Mouse (Mus musculus) heart, adult 18-20 months (tissue): ENCODE data around the gene Taf10. TPM values are rescaled to one million over a fixed set of nuclear protein-coding genes. Genes with fewer than 3 reads are reported as not detected.
"Not testable (repeated sequence)": the region's sequence is repeated elsewhere in the genome, so short reads cannot be mapped to it uniquely, and the experiment has no call there.

ENCODE experiments used
- DNase-seq, 2 experiments: peaks; one replicate each; pipeline ENCODE4 v3.0.0; 2021 to 2022; ENCODE audit warnings: mixed read lengths in 1 of 2
- total RNA-seq, 2 experiments: library from RNA; stranded (reverse); gene quantifications; 2 replicates each; pipeline ENCODE4 v1.2.3; 2021

Taf10 gene
- total RNA-seq, 2 experiments from 2014 or later = 94.8 to 120 TPM

DNA sequence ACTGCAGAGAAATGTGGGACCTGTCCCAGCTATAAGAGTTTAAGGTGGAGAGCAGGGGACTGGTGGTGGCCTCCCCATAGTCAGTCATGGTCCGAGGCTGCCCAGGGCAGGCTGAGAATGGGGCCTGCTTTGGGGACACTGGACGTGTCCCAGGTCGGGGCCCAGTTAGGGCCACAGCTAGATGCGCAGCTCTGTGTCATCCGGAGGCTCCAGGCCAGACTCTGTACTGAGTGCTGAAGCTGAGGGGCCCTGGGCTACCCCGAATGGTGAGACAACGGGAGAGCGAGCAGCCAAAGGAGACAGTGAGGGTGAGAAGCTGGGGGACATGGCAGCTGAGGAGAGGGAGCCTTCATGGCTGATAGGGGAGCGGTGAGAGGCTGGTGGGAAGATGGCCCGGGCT, 9.1 kb upstream of the Taf10 start:
- DNase-seq = no peak

DNA sequence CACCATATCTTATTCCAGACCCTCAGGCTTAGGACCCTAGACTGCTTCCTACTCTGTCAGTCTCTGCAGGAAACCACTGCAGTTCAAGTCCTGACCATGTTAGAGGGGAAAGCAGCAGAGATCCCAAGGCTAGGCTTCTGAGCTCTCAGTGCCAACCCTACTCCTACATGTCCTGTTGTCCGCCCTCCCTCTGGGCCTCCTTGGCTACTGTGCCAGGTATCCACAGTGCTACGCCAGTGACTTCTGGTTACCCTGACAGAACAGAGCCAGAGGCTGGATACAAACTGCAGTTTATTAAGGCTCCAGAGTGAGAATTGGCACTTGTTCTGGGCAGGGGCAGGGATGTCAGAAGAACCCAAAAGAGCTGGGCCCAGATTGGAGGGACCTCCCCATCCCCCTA, 8.6 kb upstream of the Taf10 start:
- no peak for DNase-seq

DNA sequence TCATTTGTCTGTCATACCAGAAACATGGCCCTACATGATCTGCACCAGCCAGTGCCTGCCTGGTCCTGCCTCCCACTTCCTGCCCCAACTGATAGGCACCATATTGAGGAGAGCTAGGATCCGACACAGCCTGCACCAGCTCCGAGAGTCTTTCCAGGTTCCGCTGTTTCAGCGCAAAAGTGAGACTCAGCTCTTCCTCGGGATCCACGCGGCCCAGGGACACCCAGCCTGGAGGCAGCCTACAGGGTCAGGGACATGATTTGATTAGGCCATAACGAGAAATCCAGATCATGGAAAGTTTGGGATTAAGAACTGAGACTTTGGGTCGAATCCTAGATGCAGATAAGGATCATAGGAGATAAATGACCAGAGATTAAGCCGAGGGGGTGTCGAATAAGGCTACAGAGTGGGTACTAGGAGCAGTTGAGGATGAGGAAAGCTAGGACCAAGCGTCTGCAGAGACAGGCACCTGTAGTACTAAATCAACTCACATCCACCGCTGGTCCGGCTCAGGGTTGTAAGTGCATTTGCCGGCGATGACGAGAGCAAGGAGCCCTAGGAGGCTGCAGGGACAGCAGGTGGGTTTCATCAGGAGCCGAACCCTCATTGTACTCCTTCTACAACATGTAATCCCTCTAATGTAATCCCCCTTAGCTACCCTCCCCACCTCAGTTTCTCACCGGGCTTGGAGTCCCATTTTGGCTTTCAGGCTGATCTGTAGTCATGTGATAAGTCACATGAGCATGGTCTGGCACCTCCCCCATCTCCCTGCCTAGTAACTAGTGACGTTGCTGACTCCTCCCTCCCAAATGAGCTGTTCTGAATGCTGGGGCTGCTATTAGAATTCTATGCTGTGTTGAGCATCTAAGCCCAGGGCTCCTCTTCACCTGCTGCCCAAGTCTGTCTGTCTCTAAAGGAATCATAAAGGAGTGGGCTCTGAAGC, 7.6 kb upstream of the Taf10 start, which contains the start of gene Tpp1:
Tpp1 (minus strand) TSS at position 745 of the 943 bp plus-strand sequence.
- DNase-seq = peak; percentile 95

DNA sequence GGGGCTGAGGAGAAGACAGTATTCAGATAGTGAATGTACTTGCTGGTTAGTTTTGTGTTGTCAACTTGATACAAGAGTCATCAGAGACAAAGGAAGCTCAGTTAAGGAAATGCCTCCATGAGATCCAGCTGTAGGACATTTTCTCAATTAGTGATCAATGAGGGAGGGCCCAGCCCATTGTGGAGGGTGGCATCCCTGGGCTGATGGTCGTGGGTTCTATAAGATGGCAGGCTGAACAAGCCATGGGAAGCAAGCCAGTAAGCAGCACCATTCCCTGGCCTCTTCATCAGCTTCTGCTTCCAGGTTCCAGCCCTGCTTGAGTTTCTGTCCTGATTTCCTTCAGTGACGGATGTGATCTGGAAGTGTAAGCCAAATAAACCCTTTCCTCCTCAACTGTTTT, 3.6 kb upstream of the Taf10 start:
- no peak for DNase-seq

DNA sequence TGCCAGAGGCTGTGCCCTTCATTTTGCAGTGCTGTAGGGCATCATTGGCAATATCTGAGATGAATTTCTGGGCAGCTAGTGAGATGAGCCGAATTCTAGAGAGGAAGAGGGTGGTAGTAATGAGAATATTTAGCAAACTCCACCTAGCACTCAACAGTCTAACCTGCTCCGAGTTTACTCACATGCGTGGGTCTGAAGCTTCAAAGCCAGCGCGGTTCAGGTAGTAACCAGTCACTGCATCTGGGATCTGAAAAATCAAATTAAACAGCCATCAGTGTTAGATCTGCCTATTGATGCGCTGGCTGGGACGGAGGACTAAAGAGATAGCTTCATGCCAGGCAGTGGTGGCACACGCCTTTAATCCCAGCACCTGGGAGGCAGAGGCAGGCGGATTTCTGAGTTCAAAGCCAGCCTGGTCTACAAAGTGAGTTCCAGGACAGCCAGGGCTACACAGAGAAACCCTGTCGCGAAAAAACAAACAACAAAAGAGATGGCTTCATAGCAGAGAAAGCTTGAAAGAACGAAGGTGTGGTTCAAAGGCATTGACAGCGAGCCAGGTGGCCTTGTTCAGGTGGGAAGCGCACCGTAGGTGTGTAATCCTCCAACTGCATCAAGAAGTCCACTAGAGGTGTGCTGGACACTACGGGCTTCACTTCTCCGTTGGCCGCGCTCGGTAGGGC, 775 bp downstream of the Taf10 start:
- DNase-seq = not testable (repeated sequence)

DNA sequence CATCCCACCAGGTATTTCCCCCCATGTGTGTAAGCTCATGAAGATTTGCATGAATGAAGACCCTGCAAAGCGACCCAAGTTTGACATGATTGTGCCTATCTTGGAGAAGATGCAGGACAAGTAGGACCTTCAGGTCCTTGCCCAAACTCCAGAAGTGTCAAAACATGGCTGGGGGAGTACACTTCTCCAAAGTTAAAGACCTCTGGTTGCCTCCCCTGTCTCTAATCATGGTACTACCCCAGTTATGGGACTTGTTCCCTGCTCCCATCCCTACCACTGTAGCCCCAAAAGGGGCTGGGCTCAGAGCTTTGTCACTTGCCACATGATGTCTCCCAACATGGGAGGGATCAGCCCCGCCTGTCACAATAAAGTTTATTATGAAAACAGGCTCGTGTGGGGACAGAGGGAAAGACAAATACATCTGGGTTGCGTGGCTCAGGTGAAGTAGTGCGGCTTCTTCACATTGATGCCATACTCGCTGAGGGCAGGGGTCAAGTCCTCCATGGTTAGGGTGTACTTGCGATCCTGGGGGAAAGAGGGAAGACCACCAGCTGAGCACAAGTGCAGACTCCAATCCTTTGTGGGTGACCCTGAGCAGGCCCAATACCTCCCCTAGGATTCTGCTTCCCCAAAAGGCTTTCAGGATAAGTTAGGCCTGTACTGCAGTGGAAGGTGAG, 1.5 kb downstream of the Taf10 start:
- not testable (repeated sequence) for DNase-seq

DNA sequence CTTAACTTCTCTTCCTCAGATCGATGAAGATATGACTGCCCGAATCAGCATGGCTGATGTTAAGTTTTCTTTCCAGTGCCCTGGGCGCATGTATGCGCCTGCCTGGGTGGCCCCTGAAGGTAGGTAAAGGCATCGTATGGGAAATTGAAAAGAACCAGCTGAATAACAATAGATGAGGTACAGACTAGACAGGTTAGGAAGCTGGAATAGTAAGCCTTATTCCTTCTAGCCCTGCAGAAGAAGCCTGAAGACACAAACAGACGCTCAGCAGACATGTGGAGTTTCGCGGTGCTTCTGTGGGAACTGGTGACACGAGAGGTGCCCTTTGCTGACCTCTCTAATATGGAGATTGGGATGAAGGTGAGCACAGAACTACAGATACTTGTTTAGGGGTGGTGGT, 2.2 kb downstream of the Taf10 start:
- no peak for DNase-seq

DNA sequence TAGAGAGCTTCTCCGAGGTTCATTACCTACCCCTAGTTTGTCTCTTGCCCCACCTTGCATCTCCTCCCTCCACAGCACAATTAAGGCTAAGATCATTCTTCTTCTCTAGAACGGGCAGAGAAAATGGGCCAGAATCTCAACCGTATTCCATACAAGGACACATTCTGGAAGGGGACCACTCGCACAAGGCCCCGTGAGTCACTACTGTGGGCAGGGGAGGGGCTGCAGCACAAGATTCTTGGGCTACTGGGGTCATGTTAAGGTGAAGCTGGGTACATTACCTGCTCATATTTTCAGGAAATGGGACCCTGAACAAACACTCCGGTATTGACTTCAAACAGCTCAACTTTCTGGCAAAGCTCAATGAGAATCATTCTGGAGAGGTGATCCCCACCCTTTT, 3.3 kb downstream of the Taf10 start:
- DNase-seq = no peak

DNA sequence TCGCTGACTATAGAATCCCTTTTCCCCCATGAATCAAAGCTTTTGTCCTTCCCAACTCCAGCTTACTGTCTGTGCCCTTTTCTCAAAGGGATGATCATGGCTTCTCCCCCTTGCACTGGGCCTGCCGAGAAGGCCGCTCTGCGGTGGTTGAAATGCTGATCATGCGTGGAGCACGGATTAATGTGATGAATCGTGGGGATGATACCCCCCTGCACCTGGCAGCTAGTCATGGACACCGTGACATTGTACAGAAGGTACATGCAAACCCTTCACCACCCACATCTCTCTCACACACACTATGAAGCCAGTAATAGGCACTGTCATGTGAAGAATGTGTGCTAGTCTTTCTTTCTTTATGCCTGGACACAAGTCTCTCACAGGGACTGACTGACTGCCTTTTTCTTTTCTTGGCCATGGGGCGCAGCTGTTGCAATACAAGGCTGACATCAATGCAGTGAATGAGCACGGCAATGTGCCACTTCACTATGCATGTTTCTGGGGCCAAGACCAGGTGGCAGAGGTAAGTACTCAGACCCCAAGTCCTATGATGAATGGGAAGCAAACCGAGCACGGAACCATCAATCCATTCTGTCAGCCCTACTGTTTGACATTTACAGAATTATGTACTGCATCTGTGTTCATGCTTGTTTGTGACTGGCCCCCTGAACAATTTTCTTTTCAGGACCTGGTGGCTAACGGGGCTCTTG, 3.9 kb downstream of the Taf10 start:
- no peak for DNase-seq

DNA sequence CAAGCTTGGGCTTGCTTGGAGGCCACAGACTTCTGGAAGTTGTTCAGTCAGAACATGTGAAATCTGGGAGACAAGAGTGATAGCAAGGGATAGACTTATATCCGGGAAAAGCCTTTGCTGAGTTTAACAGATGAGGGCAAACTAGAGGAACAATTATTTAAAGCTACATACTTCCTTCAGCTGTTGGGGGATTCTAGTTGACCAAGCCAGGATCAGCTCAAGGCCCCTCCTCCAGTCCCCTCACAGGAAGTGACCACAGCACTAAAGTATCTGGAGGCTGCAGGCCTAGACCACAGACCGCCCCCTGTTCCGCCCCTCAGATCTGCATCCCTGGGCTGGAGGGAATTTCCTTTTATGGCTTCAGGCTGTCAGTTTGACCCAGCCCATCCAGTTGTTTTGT, 5.2 kb downstream of the Taf10 start:
- DNase-seq = peak; percentile 80 to 92

DNA sequence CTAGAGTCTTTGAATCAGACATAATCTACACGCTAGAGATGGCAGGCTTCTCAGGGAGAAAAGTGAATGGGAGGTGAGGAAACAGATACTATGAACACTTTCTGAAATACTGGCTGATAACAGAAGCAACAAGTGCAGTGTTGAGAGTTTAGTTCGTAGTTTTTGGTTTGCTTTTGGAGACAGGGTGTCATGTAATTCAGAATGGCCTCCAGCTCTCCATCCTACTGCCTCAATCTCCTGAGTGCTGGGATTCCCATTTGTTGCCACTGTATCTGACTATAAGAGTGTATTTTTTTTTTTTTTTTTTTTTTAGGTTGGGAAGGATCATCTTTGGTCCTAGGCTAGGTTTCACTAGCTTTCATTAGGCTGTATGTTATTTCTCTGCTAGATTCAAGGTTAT, 5.9 kb downstream of the Taf10 start:
- no peak for DNase-seq

DNA sequence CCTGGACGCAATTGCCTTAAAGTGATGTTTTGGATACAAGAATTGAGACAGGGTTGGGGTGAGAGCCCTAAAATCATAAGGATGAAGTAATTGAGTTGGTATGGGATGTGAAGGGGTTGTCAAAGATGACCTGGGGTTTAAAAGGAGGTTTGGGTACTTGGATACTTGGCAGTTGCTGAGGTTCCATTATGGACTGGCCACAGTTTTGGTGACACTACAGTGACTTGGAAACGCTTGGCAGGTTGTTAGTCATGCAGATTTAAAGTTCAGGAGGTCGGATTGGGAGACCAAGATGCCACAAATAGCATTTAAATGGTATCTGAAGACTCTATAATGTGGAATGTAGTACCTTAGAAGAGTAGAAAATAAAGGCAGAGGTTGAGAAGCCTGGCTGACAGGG, 6.5 kb downstream of the Taf10 start:
- DNase-seq = no peak

DNA sequence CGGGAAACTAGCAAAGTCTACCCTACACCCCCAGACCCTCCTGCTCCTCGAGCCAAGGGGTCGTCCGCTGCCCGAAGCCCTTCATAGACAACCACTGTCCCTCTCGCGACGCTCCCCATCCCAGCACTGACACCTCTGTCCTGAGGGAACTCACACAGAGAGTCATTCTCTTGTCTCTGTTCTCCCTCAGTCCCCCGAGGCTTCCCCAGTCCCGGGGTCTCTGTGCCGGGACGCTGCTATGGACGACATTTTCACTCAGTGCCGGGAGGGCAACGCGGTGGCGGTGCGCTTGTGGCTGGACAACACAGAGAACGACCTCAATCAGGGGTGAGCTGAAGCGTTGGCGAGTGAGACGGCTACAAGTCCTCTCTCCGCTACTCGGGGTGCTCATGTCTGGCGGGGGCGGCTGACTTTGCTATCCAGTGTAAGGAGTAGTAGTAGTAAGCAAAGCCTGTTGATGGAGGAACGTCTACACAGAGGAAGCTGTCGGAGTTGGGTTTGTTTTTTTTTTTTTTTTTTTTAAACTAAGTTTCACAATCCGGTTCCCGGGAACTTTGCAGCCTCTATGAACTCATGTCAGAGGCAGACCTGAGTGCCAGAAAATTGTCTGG, 7.1 kb downstream of the Taf10 start, which contains the start of gene Rrp8:
Rrp8 (minus strand) TSS at position 475 of the 611 bp plus-strand sequence.
- peak; percentile 54 to 81 for DNase-seq

DNA sequence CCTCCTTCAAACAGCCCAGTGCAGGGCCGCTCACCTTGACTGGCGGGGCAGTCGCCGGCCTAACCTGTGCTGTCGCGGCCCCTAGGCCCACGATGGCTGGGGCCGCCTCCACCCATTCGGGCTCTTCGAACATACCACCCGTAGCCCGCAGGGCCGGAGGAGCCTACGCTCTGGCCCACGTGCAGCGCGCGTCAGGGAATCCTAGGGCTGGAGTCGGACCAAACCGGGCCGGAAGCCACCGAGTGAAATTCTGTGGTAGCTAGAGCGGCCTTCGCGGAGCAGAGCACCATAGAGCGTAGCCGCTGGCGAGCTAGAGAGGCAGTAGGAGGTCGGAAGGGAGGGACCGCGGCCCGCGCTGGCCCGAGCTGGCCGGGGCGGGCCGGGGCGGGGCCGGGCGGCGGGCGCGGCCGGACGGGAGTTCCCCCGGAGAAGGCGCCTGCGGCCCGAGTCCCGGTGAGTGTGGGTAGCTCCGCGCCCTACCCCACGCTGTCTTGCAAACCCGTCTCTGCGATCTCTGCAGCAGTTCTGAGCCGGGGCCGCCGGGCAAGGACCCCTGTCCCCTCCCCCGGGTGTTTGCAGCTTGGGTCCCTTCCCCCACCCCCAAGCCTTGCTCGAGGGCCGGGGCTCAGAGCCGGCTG, 7.8 kb downstream of the Taf10 start, which contains the start of gene Ilk:
Ilk (plus strand) TSS at position 329 of the 638 bp plus-strand sequence.
- peak; percentile 95 to 97 for DNase-seq

DNA sequence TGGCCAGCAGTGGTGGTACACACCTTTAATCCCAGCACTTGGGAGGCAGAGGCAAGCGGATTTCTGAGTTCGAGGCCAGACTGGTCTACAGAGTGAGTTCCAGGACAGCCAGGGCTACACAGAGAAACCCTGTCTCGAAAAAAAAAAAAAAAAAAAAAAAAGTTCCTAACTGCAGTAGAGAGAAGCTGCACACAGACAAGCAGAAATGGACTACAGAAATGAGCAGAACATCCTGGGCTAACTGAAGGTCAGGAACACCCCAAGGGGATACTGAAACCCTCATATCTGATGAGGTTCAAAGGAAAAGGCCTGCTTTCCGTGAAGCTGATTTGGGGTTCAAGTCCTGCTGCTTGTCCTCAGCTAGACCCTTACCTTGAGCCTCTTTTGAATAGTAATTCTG, 8.7 kb downstream of the Taf10 start:
- not testable (repeated sequence) for DNase-seq

DNA sequence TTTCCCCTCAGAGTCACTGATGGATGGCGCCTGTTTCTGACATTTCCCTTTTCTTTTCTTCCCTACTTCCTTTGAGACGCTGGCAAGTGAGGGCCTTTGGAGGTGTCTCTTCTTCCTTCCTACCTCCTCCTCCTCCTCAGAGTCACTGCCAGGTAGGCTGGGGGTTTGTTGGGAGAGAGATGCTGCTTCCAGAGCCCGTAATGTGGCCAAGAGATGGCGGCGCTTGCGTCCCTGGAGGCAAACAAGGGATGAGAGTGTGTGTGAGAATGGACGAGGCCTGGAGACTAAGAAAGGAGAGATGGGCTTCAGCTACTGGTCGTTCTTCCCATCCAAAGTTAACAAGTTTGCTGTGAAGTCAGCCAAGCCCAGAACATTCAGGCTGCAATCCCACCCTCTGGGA, 9.3 kb downstream of the Taf10 start:
- no peak for DNase-seq

DNA sequence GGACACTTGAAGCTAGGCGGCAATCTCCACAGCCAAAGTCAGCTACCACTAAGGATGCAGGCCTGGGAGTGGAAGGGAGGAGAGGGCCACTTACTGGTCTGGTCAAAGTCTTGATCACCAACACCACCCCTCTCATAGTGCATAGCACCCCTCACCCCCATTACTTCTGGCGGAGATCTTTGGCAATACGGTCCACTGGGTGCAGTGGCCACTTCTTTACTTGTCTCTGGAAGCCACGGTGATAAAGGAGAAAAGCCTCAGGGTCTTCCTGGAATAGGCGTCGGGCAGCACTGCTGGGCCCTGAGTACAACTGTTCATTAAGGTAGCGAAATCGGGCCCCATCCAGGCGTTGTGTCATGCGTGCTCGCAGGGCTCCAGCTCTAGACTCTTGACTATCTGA, 10.3 kb downstream of the Taf10 start:
- no peak for DNase-seq

DNA sequence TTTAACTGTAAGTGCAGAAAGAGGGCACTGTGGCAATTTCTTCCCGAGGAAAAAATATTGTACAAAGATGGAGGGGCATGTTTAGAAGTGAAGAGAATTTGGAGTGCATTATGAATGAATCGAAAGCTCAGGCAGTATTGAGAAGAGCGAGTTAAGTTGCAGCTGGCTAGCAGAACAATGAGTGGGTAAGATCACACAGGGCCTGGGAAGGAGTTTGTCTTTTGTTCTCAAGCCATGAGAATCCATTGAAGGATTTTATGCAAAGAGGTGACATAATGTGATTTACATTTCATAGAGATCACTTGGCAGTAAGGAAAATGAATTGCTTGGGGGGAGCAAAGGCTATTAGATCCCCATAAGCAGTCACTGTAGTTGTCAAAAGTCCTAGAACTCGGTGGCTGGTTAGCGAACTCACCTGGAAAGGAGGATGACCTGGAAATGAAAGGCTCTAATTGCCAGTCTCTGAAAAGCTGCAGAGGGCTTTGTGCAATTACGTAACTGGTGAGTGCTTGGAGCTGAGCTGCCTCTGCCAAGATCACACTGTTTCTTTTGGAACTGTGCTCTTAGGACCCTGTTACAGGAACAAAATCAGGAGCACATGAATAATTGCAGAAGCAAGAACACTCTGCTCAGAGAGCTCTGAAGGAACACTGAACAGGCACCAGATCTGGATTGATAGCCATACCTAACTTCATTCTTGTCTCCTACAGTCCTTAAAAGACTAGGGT, 15.3 kb downstream of the Taf10 start:
- DNase-seq = peak in 1 of 2 experiments; percentile 56

DNA sequence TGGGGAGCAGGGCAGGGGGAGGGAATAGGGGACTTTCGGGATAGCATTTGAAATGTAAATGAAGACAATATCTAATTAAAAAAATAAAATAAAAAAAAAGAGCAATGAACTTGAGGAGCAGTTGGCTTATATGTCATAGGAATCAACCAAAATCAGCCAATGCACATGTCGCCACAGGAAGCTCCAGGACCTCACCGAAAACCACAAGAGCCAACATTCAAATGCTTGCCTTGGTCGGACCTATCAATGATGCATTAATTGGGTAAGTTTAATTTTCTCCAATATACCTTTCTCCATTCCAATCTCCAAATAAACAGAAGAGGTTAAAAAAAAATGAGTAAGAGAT, 17.2 kb downstream of the Taf10 start:
- DNase-seq = no peak
